8 mouse cellular contexts compared by ENCODE assay signal in the genomic region with DNA sequence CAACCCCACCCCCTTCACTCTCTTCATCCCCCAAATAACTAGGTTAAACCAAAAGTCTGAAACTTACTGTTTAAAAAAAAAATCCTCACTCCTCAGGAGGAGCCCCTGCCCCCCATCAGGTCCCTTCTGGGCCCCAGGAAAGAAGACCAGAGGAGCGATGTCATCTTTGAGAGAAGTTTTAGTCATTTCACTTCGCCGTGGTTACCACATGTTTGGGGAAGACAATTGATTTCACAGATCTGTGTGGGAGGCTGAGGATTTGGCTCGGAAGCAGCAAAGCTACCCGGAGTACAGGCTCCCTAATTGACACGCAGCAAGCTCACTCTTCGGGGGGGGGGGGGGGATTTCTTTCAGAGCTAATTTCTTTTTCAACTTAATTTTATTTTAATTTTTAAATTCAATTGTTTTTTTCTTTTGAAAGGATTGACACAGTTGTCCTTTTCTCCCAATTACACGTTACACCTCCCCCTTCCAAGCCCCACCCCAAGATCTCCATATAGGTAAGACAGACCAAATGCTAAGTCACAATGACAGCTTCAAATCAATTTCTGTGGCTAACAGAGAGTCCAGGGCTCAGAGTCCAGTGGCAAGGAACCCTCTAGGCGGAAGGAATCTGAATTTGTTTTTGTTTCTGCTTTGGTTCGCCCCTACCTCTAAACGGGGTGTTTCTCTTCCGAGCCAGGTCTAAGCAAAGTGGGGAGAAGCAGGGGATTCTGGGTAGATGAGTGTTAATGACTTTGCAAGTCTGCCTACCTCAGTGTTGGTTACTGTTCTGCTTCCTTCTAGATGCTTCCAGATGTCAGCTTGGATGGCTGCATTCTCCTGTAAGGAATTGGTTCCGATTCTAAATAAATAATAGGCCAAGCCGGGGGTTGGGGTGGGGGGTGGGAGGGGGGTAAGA.
DNase-seq lines count a peak whose midpoint lies in the region; ATAC-seq and TF ChIP-seq lines count a peak whose summit lies in the region.

No protein-coding gene starts in this region.

- 9% methylated on average over 14 of the region's 14 CpGs for WGBS in hindbrain, embryonic 10.5 days
- WGBS in stomach, embryonic 15.5 days: 12% methylated on average over 14 of the region's 14 CpGs

- intact Hi-C loops in left cerebral cortex, adult 2 months (cut with DNase I): loop anchor here (5.0 kb wide), 1 partner anchor 110 kb away; the partner anchor contains the start of gene Egr2
- intact Hi-C loops in left cerebral cortex, postnatal 14 days (cut with DNase I): loop anchor here (5.0 to 10.0 kb wide), 2 partner anchors 68 to 185 kb away; no protein-coding TSS in a partner anchor

- H3K9ac ChIP-seq in stomach, embryonic 15.5 days: no peak overlapping the region

- peaks cover 44% of the 10 kb centered on the region for H3K27me3 ChIP-seq in hindbrain, embryonic 10.5 days (ENCODE audit: insufficient read depth, poor library complexity, severe bottlenecking)
- no peaks in the 10 kb centered on the region for H3K27me3 ChIP-seq in stomach, embryonic 15.5 days (replicated peaks)

- no peak for TF ChIP-seq CTCF in left cerebral cortex, adult 2 months (IDR thresholded peaks at IDR 0.05)

- peaks cover 24% of the 10 kb centered on the region for H3K4me1 ChIP-seq in hindbrain, embryonic 10.5 days (replicated peaks)
- H3K4me1 ChIP-seq in stomach, embryonic 15.5 days: peaks cover 19% of the 10 kb centered on the region

- H3K4me2 ChIP-seq in stomach, embryonic 15.5 days: peak overlapping the region; percentile 45

- H3K9me3 ChIP-seq in hindbrain, embryonic 10.5 days: no peaks in the 10 kb centered on the region
- no peaks in the 10 kb centered on the region for H3K9me3 ChIP-seq in stomach, embryonic 15.5 days

- no peak for DNase-seq in left cerebral cortex, adult 2 months (ENCODE audit: extremely low spot score in 1 of 2, low spot score in 2 of 2)
- no peak for DNase-seq in left cerebral cortex, postnatal 14 days (ENCODE audit: low spot score in 2 of 2)
- DNase-seq in c-Kit-positive CD71-positive TER-119-negative erythroid progenitor cells, embryonic 14.5 days (ENCODE audit: low read depth): peak; percentile 28
- DNase-seq in hindbrain, embryonic 10.5 days (ENCODE audit: low spot score): peak; percentile 6
- no peak for DNase-seq in cerebellum, postnatal 25 days
- DNase-seq in cerebellum, postnatal 36 days: no peak

- no peaks in the 10 kb centered on the region for H3K36me3 ChIP-seq in hindbrain, embryonic 10.5 days
- H3K36me3 ChIP-seq in stomach, embryonic 15.5 days: no peaks in the 10 kb centered on the region

- no peak overlapping the region for H3K27ac ChIP-seq in left cerebral cortex, adult 2 months
- no peak overlapping the region for H3K27ac ChIP-seq in hindbrain, embryonic 10.5 days
- H3K27ac ChIP-seq in stomach, embryonic 15.5 days: no peak overlapping the region

- H3K4me3 ChIP-seq in left cerebral cortex, adult 2 months: 0 out of 2 replicates have a peak overlapping the region, but pooled peaks have one; percentile 14
- peak overlapping the region; percentile 38 for H3K4me3 ChIP-seq in hindbrain, embryonic 10.5 days
- H3K4me3 ChIP-seq in stomach, embryonic 15.5 days (replicated peaks): peak overlapping the region; percentile 25; the same call in 1 of the 2 replicates

- ATAC-seq in megakaryocyte, adult 5-6 weeks (ENCODE audit: poor library complexity, severe bottlenecking): peak; percentile 72
- no peak for ATAC-seq in stomach, embryonic 15.5 days (ENCODE audit: insufficient read depth, low FRiP score, low read depth)

Comparison
In these comparisons a context has a peak if more than half of its experiments do, and no peak if none do; other contexts are left out.
1. DNase-seq: peak in c-Kit-positive CD71-positive TER-119-negative erythroid progenitor cells, embryonic 14.5 days (single experiment) and hindbrain, embryonic 10.5 days (single experiment); none in left cerebral cortex, adult 2 months (0 of 2), left cerebral cortex, postnatal 14 days (0 of 2), cerebellum, postnatal 25 days (0 of 2) and cerebellum, postnatal 36 days (0 of 2).
2. Peak in every context shown above with its lines, with median percentiles within 50 percentile points of each other: H3K4me3 ChIP-seq.